In the genomic region with DNA sequence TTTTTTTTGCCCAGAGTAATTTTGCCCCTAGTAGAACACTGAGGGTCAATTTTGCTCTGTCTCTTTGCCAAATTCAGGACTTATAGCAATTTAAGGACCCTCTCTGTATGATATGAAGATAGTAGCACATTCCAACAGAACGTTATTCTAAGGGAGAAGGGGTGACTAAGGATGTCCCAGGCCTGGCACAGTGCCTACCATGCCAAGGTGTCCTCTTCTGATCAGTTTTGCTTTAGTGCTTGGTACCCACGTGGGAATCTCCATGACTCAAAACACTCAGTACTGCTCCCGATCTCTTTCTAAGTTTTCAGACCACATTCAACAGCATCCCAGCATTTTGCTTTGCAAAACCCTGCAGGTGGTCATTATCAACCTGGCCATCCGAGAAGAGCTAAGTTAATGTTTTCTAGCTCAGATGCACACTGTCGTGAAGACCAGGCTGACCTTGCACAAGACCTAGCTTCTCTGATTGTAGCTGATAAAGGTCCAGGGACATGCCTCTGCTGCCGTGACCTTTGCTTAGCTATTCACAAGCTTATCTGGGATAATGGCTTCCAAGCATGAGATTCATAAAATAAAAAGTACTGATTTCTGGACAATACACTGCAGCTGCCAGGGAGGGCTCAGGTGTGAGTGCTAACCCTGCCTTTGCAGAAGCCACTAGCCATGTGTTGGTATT, we compare ENCODE assay signal across 27 mouse cellular contexts. TPM values are rescaled to one million over a fixed set of nuclear protein-coding genes. Genes with fewer than 3 reads are reported as not detected.
A peak's percentile ranks its signal among the peaks of the same experiment; 100 is the strongest.
DNase-seq lines count a peak whose midpoint lies in the region; ATAC-seq and TF ChIP-seq lines count a peak whose summit lies in the region.
"Had no signal": no experiment of that assay in that cellular context is flagged by ENCODE, and none has a peak within 500 bp of the region (broad histone marks: within the 10 kb centered on the region; RNA-seq: fewer than 3 reads in every experiment).

No protein-coding gene starts in this region.

- no peaks in the 10 kb centered on the region for H3K4me1 ChIP-seq in intestine, embryonic 15.5 days (replicated peaks)
- peaks cover 32% of the 10 kb centered on the region for H3K4me1 ChIP-seq in liver, postnatal 0 days (ENCODE audit: insufficient read depth)
- no peaks in the 10 kb centered on the region for H3K4me1 ChIP-seq in heart, embryonic 11.5 days (ENCODE audit: control insufficient read depth, insufficient read depth, low read length)
- H3K4me1 ChIP-seq: embryonic facial prominence, embryonic 10.5 days; embryonic facial prominence, embryonic 15.5 days; heart, embryonic 13.5 days; limb, embryonic 13.5 days; midbrain, embryonic 10.5 days; midbrain, embryonic 15.5 days had no signal

- H3K9ac ChIP-seq in intestine, embryonic 15.5 days, result no peak overlapping the region
- H3K9ac ChIP-seq in liver, postnatal 0 days (replicated peaks), result no peak overlapping the region
- no peak overlapping the region for H3K9ac ChIP-seq in heart, embryonic 11.5 days (ENCODE audit: low read depth, low read length)
- H3K9ac ChIP-seq: embryonic facial prominence, embryonic 15.5 days; heart, embryonic 13.5 days; hindbrain, embryonic 14.5 days; limb, embryonic 13.5 days; lung, embryonic 14.5 days; midbrain, embryonic 15.5 days had no signal

- no peak overlapping the region for H3K4me3 ChIP-seq in intestine, embryonic 15.5 days (replicated peaks)
- no peak overlapping the region for H3K4me3 ChIP-seq in liver, postnatal 0 days (ENCODE audit: low read depth, low read length)
- no peak overlapping the region for H3K4me3 ChIP-seq in heart, embryonic 11.5 days (ENCODE audit: low read depth, low read length)
- H3K4me3 ChIP-seq: embryonic facial prominence, embryonic 10.5 days; embryonic facial prominence, embryonic 15.5 days; heart, embryonic 13.5 days; layer of hippocampus, adult 2 months; limb, embryonic 13.5 days; midbrain, embryonic 10.5 days; midbrain, embryonic 15.5 days had no signal

- DNase-seq in heart, adult 11 months, result peak; percentile 61
- no peak for DNase-seq in heart, adult 8-10 months (ENCODE audit: low spot score)
- peak; percentile 29 for DNase-seq in liver, postnatal 0 days
- DNase-seq in layer of hippocampus, postnatal 10 days (ENCODE audit: low spot score in 2 of 2), result no peak
- DNase-seq: adrenal gland, postnatal 14 days; cerebellum, adult 18-20 months; cerebellum, postnatal 10 days; gastrocnemius, postnatal 14 days; heart, postnatal 10 days; kidney, adult 2 months; kidney, postnatal 36 days; lung, embryonic 14.5 days; thymus, adult 2 months; thymus, postnatal 36 days had no signal

- H3K27me3 ChIP-seq in intestine, embryonic 15.5 days (replicated peaks), result no peaks in the 10 kb centered on the region
- H3K27me3 ChIP-seq in liver, postnatal 0 days (ENCODE audit: insufficient read depth, low read length), result no peaks in the 10 kb centered on the region
- H3K27me3 ChIP-seq in heart, embryonic 11.5 days (ENCODE audit: control insufficient read depth, insufficient read depth, low read length), result 0 out of 2 replicates have a peak, but pooled peaks cover 4% of the 10 kb centered on the region
- H3K27me3 ChIP-seq: embryonic facial prominence, embryonic 15.5 days; heart, embryonic 13.5 days; limb, embryonic 13.5 days; midbrain, embryonic 15.5 days had no signal

- H3K4me2 ChIP-seq in intestine, embryonic 15.5 days (replicated peaks), result no peak overlapping the region
- H3K4me2 ChIP-seq in liver, postnatal 0 days (ENCODE audit: low read depth, low read length), result no peak overlapping the region
- no peak overlapping the region for H3K4me2 ChIP-seq in heart, embryonic 11.5 days
- H3K4me2 ChIP-seq: embryonic facial prominence, embryonic 15.5 days; heart, embryonic 13.5 days; hindbrain, embryonic 14.5 days; limb, embryonic 13.5 days; lung, embryonic 14.5 days; midbrain, embryonic 15.5 days had no signal

- WGBS in intestine, embryonic 15.5 days, result 56% methylated on average over 6 of the region's 6 CpGs
- 52% methylated on average over 6 of the region's 6 CpGs for WGBS in liver, postnatal 0 days (ENCODE audit: insufficient replicate concordance)
- WGBS in heart, embryonic 11.5 days (ENCODE audit: insufficient replicate concordance), result 58% methylated on average over 6 of the region's 6 CpGs

- no peak overlapping the region for H3K27ac ChIP-seq in intestine, embryonic 15.5 days
- peak overlapping the region; percentile 92 for H3K27ac ChIP-seq in liver, postnatal 0 days (ENCODE audit: low read depth)
- no peak overlapping the region for H3K27ac ChIP-seq in heart, embryonic 11.5 days (ENCODE audit: low read depth, low read length)
- H3K27ac ChIP-seq: embryonic facial prominence, embryonic 10.5 days; embryonic facial prominence, embryonic 15.5 days; heart, embryonic 13.5 days; hindbrain, embryonic 14.5 days; layer of hippocampus, adult 2 months; limb, embryonic 13.5 days; midbrain, embryonic 10.5 days; midbrain, embryonic 15.5 days had no signal

- no peaks in the 10 kb centered on the region for H3K9me3 ChIP-seq in intestine, embryonic 15.5 days
- H3K9me3 ChIP-seq in liver, postnatal 0 days (ENCODE audit: low read length), result no peaks in the 10 kb centered on the region
- H3K9me3 ChIP-seq in heart, embryonic 11.5 days (replicated peaks; ENCODE audit: control insufficient read depth, low read length), result no peaks in the 10 kb centered on the region
- H3K9me3 ChIP-seq: embryonic facial prominence, embryonic 10.5 days; embryonic facial prominence, embryonic 15.5 days; heart, embryonic 13.5 days; limb, embryonic 13.5 days; midbrain, embryonic 10.5 days; midbrain, embryonic 15.5 days had no signal

- ATAC-seq in erythroblast, adult 5-6 weeks (replicated peaks; ENCODE audit: low FRiP score, poor library complexity, severe bottlenecking), result peak; percentile 64
- peak; percentile 79 for ATAC-seq in intestine, embryonic 15.5 days
- ATAC-seq in liver, postnatal 0 days, result peak; percentile 66
- ATAC-seq in heart, embryonic 11.5 days (replicated peaks; ENCODE audit: insufficient number of reproducible peaks, low FRiP score, low TSS enrichment), result no peak
- ATAC-seq: CD4-positive, CD25-positive, alpha-beta regulatory T cell, adult 4 months; forebrain, embryonic 14.5 days; midbrain, embryonic 15.5 days had no signal

- peak; percentile 46; the same call in 1 of the 2 replicates for TF ChIP-seq EP300 in liver, postnatal 0 days (IDR thresholded peaks at IDR 0.05; ENCODE audit: low read depth)

- no peaks in the 10 kb centered on the region for H3K36me3 ChIP-seq in intestine, embryonic 15.5 days
- H3K36me3 ChIP-seq in liver, postnatal 0 days (replicated peaks; ENCODE audit: insufficient read depth, low read length), result no peaks in the 10 kb centered on the region; the same call in 1 of the 2 replicates
- no peaks in the 10 kb centered on the region for H3K36me3 ChIP-seq in heart, embryonic 11.5 days (ENCODE audit: control insufficient read depth, insufficient read depth, low read length)
- H3K36me3 ChIP-seq: embryonic facial prominence, embryonic 10.5 days; embryonic facial prominence, embryonic 15.5 days; heart, embryonic 13.5 days; limb, embryonic 13.5 days; midbrain, embryonic 10.5 days; midbrain, embryonic 15.5 days had no signal

- TF ChIP-seq CTCF in liver, postnatal 0 days (IDR thresholded peaks at IDR 0.05; ENCODE audit: low read depth), result no peak

RNA-seq across cellular contexts. Expression of a gene that starts 31.1 kb away (rescaled TPM):
- 1 to 10 TPM in 1 of 4 experiments, not detected in 3; 1.5 TPM for total RNA-seq in heart, adult 8-10 months (2022)
- 128 and 166 TPM in 2 replicates for total RNA-seq in erythroblast, adult 5-6 weeks (2015; ENCODE audit: low replicate concordance)
- 163 and 167 TPM in 2 replicates for total RNA-seq in erythroblast, adult 5-6 weeks (2017; ENCODE audit: low replicate concordance)
- polyA plus RNA-seq in intestine, embryonic 15.5 days (2015; fragmentation: Nextera tagmentation; extraction: Ambion mirVana), result 0.74 and 1.0 TPM in 2 replicates
- polyA plus RNA-seq in liver, postnatal 0 days (2015; fragmentation: Nextera tagmentation; extraction: Ambion mirVana), result 70.9 and 75.4 TPM in 2 replicates
- polyA plus RNA-seq in heart, embryonic 11.5 days (2014; fragmentation: Nextera tagmentation; extraction: Ambion mirVana), result 0.10 and 0.36 TPM in 2 replicates
- 1 to 10 TPM; 2.4 to 3.7 TPM for total RNA-seq in layer of hippocampus, postnatal 10 days (2021)
- polyA plus RNA-seq: embryonic facial prominence, embryonic 10.5 days had no signal

Comparison
In these comparisons a context has a peak if more than half of its experiments do, and no peak if none do; other contexts are left out.
1. DNase-seq: peak in heart, adult 11 months (single experiment) and liver, postnatal 0 days (single experiment); none in heart, adult 8-10 months (single experiment) and layer of hippocampus, postnatal 10 days (0 of 2).
2. RNA of a gene that starts 31.1 kb away (total RNA-seq): 128 to 167 TPM in erythroblast, adult 5-6 weeks; 2.4 to 3.7 TPM in layer of hippocampus, postnatal 10 days and 1.5 TPM in heart, adult 8-10 months; every median in the first group is over 10 times any median in the second.